Mouse (Mus musculus) lung, embryonic 14.5 days (tissue): ENCODE measurements around the gene Cox20. TPM values are rescaled to one million over a fixed set of nuclear protein-coding genes. Genes with fewer than 3 reads are reported as not detected.

ENCODE experiments used
- ATAC-seq: fragments of 200-750 bp; cut with Nextera tagmentation; 2 replicates; pipeline ENCODE4 v1.8.0; 2017; ENCODE audit warnings: mild to moderate bottlenecking, moderate TSS enrichment, moderate library complexity; ENCODE audit not compliant: insufficient read depth
- DNase-seq: peaks from one replicate; pipeline ENCODE4 v3.0.0-alpha.2; 2015
- H3K27ac ChIP-seq: fragments of 300-500 bp; sonication (generic); 2 replicates; pipeline ENCODE4 v1.5.1; 2014; ENCODE audit warnings: low read depth, mild to moderate bottlenecking, moderate library complexity
- H3K27me3 ChIP-seq: fragments of 300-500 bp; sonication (generic); 2 replicates; pipeline ENCODE4 v1.6.1; 2014; ENCODE audit warnings: low read length, control low read depth; ENCODE audit not compliant: insufficient read depth
- H3K36me3 ChIP-seq: fragments of 300-500 bp; sonication (generic); 2 replicates; pipeline ENCODE4 v1.6.1; 2014; ENCODE audit warnings: control low read depth; ENCODE audit not compliant: insufficient read depth
- H3K4me1 ChIP-seq: fragments of 300-500 bp; sonication (generic); 2 replicates; pipeline ENCODE4 v1.6.1; 2014; ENCODE audit warnings: antibody characterized with exemption, control low read depth; ENCODE audit not compliant: insufficient read depth
- H3K4me2 ChIP-seq: fragments of 300-500 bp; sonication (generic); 2 replicates; pipeline ENCODE4 v1.6.1; 2014; ENCODE audit warnings: mild to moderate bottlenecking
- H3K4me3 ChIP-seq: fragments of 300-500 bp; sonication (generic); 2 replicates; pipeline ENCODE4 v1.5.1; 2014; ENCODE audit warnings: low read depth, low read length
- H3K9ac ChIP-seq: fragments of 300-500 bp; sonication (generic); 2 replicates; pipeline ENCODE4 v1.6.1; 2014
- H3K9me3 ChIP-seq: fragments of 300-500 bp; sonication (generic); 2 replicates; pipeline ENCODE4 v1.6.1; 2016; ENCODE audit warnings: low read depth, low read length, control low read depth
- CTCF ChIP-seq: IDR thresholded peaks from 2 replicates; pipeline ENCODE4 v1.5.1; 2016; ENCODE audit warnings: antibody characterized with exemption, low read depth
- WGBS: fragments of 180-500 bp; shearing (Covaris S2); extraction: QIAGEN DNeasy Blood & Tissue Kit; methylation state at CpG from one replicate; pipeline ENCODE4 v1.1.7; 2014; 5-methylcytosine and 5-hydroxymethylcytosine counted together
- polyA plus RNA-seq: library from polyadenylated mRNA; unstranded; fragments of >200 nt; fragmentation: Nextera tagmentation; extraction: Ambion mirVana; gene quantifications from 2 replicates; pipeline ENCODE4 v1.2.1, GENCODE M21; 2014

The Cox20 gene
- polyA plus RNA-seq, 1 experiment from 2014 or later, result 124 TPM

DNA sequence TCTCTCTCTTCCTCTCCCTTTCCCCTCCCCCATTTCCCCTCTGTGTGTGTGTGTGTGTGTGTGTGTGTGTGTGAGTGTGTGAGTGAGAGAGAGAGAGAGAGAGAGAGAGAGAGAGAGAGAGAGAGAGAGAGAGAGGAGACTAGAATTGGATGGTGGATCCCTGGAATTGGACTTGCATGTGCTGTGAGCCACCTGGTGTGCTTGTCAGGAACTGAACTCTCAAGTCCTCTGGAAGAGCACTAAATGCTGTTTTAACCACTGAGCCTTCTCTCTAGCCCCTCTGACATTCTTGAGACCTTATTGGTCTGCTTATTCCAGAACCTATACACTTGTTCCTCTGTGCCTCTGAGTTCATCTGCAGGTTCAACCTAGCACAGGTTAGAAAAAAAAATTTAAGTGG is 32.7 kb downstream of the Cox20 start:
- Histone ChIP-seq H3K4me1 (no peaks in the 10 kb centered on the region), H3K36me3 (no peaks in the 10 kb centered on the region), H3K9ac (no peak overlapping the region), H3K4me3 (no peak overlapping the region), H3K27me3 (no peaks in the 10 kb centered on the region), H3K4me2 (no peak overlapping the region), H3K27ac (no peak overlapping the region), H3K9me3 (no peaks in the 10 kb centered on the region)
- peak; percentile 30 for TF ChIP-seq CTCF
- no peak for ATAC-seq
- DNase-seq, result no peak

DNA sequence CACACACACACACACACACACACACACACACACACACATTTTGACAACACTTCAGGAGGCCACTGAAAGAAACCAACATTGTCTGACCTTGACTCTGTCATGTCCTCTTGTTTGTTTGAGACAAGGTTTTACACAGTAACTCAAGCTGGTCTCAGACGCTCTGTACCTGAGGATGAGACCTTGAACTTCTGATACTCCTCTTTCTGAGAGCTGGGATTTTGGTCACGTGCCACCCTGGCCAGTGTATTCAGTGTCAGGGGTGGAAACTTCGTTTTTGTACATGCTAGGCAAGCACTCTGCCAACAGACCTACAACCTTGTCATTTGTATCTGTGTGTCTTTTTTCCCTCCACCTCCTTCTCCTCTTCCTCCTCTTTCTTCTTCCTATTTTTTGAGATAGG is 35.6 kb downstream of the Cox20 start:
- Histone ChIP-seq H3K4me1 (no peaks in the 10 kb centered on the region), H3K4me3 (no peak overlapping the region), H3K9ac (no peak overlapping the region), H3K4me2 (no peak overlapping the region), H3K27ac (no peak overlapping the region), H3K27me3 (no peaks in the 10 kb centered on the region), H3K36me3 (no peaks in the 10 kb centered on the region), H3K9me3 (no peaks in the 10 kb centered on the region)
- DNase-seq, result no peak
- TF ChIP-seq CTCF, result no peak
- no peak for ATAC-seq
- WGBS, result 52% methylated on average over 3 of the region's 3 CpGs

DNA sequence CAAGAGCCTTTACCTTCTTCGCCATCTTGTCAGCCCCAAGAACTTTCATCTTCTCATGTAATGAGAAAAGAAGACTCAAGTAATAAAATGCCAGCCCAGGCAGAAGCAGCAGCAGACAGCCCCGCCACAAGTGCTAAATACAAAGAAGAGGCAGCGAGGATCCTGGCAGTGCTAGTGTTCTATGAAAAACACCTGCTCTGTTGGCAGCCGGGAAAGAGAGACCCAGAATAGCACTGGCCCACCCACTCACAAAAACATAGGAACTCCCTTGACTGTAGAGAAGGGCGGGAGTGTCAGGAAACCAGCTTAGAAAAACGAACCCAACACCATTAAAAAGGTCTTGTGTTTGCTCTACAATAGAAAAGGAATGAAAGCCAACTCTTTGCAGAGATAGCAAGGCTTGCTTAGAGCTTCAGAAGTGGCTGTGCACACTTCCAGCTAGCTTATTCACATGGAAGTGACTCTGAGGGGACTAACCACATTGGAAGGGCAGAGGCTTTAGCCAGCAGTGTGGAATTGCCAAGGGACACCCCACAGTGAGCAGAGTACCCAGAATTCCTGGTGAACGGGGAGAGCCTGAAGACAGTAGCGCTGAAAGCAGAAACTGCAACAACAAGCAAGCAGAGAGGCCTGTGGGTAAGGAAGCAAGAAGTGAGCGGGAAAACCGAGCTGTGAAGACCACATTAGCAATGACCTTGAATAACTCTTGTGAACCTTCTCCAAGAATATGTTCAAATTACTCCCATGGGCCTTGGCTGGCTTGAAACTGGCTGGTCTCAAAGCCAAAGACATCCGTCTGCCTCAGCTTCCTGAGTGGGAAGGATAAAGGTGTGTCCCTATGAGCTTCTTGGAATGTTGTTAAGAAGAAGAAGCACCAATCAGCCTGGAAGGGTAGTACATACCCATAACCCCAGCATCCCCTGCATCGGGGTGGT is 39.1 kb downstream of the Cox20 start:
- Histone ChIP-seq H3K9me3 (no peaks in the 10 kb centered on the region), H3K4me2 (no peak overlapping the region), H3K4me3 (no peak overlapping the region), H3K4me1 (no peaks in the 10 kb centered on the region), H3K27ac (no peak overlapping the region), H3K27me3 (no peaks in the 10 kb centered on the region), H3K36me3 (no peaks in the 10 kb centered on the region), H3K9ac (no peak overlapping the region)
- TF ChIP-seq CTCF, result no peak
- DNase-seq, result no peak
- 60% methylated on average over 12 of the region's 12 CpGs for WGBS
- ATAC-seq, result no peak

DNA sequence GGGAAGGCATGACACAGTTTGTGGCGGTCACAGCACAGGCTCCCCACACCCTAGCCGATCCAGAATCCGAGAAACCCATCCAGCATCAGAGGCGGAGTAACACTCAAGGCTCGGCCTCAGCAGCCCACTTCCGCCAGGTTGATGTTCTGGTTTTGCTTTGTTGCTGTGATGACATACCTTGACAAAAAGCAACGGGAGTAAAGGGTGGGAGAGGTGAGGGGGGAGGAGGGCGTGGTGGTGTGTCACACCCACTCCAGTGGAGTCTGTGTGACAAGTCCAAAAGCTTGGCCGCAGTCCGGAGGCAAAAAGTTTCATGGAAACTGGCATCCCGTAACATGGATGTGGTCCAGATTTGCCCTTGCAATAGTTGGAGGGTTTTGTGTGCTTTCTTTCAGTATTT is 41.3 kb downstream of the Cox20 start:
- ATAC-seq (no peak), DNase-seq (no peak)
- Histone ChIP-seq H3K36me3 (no peaks in the 10 kb centered on the region), H3K9ac (no peak overlapping the region), H3K27ac (no peak overlapping the region), H3K9me3 (no peaks in the 10 kb centered on the region), H3K4me1 (no peaks in the 10 kb centered on the region), H3K4me3 (no peak overlapping the region), H3K27me3 (no peaks in the 10 kb centered on the region), H3K4me2 (no peak overlapping the region)
- 80% methylated on average over 11 of the region's 11 CpGs for WGBS
- TF ChIP-seq CTCF, result no peak

DNA sequence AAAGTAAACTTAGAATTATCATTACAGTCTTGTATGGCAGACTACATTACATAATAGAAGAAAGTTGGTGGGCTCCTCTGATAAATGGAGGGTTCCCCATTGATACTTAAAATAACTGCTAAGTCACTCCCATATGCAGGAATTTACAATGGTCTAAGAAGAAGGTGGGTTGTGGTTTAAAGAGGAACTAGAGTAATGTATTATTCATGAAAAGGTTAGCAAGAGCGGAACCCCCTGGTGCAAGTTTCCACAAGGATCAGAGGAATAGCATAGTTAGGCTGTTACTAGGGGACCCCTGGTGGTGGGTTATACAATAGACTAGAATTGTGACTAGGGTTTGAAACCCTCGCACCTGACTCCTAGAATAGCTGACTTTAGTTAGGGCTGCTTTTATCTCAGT is 41.8 kb downstream of the Cox20 start:
- DNase-seq, result peak; percentile 27
- Histone ChIP-seq H3K9me3 (no peaks in the 10 kb centered on the region), H3K4me3 (no peak overlapping the region)

DNA sequence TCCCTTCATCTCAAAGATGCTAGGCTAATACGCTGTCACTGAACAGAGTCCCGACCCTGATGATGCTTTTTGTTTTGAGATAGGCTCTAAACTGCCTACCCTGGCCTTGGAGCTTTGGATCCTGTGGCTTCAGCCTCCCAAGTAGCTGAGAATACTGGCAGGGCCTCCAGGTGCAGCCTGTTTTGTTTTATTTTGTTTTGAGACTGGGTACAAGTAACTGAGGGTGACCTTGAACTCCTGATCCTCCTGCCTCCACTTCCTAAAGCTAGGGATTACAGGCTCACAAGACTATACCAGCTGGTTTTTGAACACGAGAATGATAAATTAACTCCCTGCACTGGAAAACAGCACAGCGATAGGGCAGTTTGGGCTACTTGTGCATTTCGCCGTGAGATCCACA is 46.2 kb downstream of the Cox20 start:
- Histone ChIP-seq H3K4me2 (no peak overlapping the region), H3K27me3 (no peaks in the 10 kb centered on the region), H3K27ac (no peak overlapping the region), H3K4me1 (0 out of 2 replicates have a peak, but pooled peaks cover 2% of the 10 kb centered on the region), H3K4me3 (no peak overlapping the region), H3K9ac (no peak overlapping the region), H3K36me3 (no peaks in the 10 kb centered on the region), H3K9me3 (no peaks in the 10 kb centered on the region)
- 72% methylated on average over 6 of the region's 6 CpGs for WGBS
- DNase-seq (no peak), ATAC-seq (no peak)
- TF ChIP-seq CTCF, result no peak

More for the DNA sequence above, 41.8 kb downstream of the Cox20 start:
- ATAC-seq, result no peak
- Histone ChIP-seq H3K4me2 (no peak overlapping the region), H3K36me3 (no peaks in the 10 kb centered on the region), H3K4me1 (no peaks in the 10 kb centered on the region), H3K27ac (no peak overlapping the region), H3K27me3 (no peaks in the 10 kb centered on the region), H3K9ac (no peak overlapping the region)
- peak; percentile 34 for TF ChIP-seq CTCF
- 87% methylated on average over 2 of the region's 2 CpGs for WGBS

DNA sequence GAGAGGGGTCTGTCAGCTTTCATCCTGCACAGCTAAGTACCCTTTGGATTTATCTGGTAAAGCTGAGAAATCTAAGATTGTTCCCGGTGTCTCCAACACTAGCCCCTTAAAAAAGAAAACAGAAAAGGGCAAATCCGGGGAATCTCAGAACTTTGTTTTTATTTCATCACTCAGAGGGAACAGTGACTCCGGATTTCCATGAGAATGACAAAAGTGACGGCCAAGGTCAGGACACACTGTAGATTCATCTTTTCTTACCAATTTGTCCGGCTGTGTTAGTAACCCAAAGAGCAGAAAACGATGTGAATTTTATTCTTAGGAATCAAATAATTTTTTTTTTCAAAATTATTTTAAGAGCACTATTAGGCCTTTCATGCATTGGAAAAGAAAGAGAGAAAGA is 49.2 kb downstream of the Cox20 start:
- TF ChIP-seq CTCF, result no peak
- WGBS, result 52% methylated on average over 6 of the region's 6 CpGs
- no peak overlapping the region; the same call in 1 of the 2 replicates for H3K27ac ChIP-seq
- H3K36me3 ChIP-seq, result no peaks in the 10 kb centered on the region
- peak overlapping the region; percentile 88 for H3K4me2 ChIP-seq
- H3K4me1 ChIP-seq, result 0 out of 2 replicates have a peak, but pooled peaks cover 2% of the 10 kb centered on the region
- H3K9me3 ChIP-seq, result no peaks in the 10 kb centered on the region
- no peak for DNase-seq
- no peaks in the 10 kb centered on the region for H3K27me3 ChIP-seq
- peak overlapping the region; percentile 54; the same call in 1 of the 2 replicates for H3K9ac ChIP-seq
- H3K4me3 ChIP-seq, result no peak overlapping the region
- ATAC-seq, result no peak
